Comparison of ENCODE assay signal across 8 mouse cellular contexts in genomic region chr4:106839964-106840611, GRCm38 (mm10). TPM values are rescaled to one million over a fixed set of nuclear protein-coding genes. Genes with fewer than 3 reads are reported as not detected.
A peak's percentile ranks its signal among the peaks of the same experiment; 100 is the strongest.
DNase-seq lines count a peak whose midpoint lies in the region; ATAC-seq and TF ChIP-seq lines count a peak whose summit lies in the region.

No protein-coding gene starts in this region.

- H3K9me3 ChIP-seq in embryonic facial prominence, embryonic 12.5 days = no peaks in the 10 kb centered on the region
- no peaks in the 10 kb centered on the region for H3K9me3 ChIP-seq in kidney, embryonic 15.5 days (replicated peaks)

- ATAC-seq in embryonic facial prominence, embryonic 12.5 days (ENCODE audit: insufficient number of reproducible peaks, insufficient read depth, low FRiP score, low TSS enrichment) = peak; percentile 57
- peak; percentile 57 for ATAC-seq in kidney, embryonic 15.5 days (replicated peaks; ENCODE audit: low FRiP score)

- peak overlapping the region; percentile 93 for H3K4me2 ChIP-seq in embryonic facial prominence, embryonic 12.5 days (replicated peaks)
- peak overlapping the region; percentile 100 for H3K4me2 ChIP-seq in kidney, embryonic 15.5 days
- peak overlapping the region; percentile 93 for H3K4me2 ChIP-seq in myocyte (ENCODE audit: low read depth)

- peak; percentile 62 for TF ChIP-seq POLR2A in myocyte (IDR thresholded peaks at IDR 0.05; ENCODE audit: insufficient read length, low read depth)

- H3K36me3 ChIP-seq in embryonic facial prominence, embryonic 12.5 days = no peaks in the 10 kb centered on the region
- H3K36me3 ChIP-seq in kidney, embryonic 15.5 days = no peaks in the 10 kb centered on the region
- no peaks in the 10 kb centered on the region for H3K36me3 ChIP-seq in myocyte (ENCODE audit: control insufficient read depth, insufficient read depth)

- H3K79me2 ChIP-seq in myocyte (ENCODE audit: control insufficient read depth, insufficient read depth) = no peaks in the 10 kb centered on the region

- peak overlapping the region; percentile 100 for H3K27ac ChIP-seq in embryonic facial prominence, embryonic 12.5 days
- H3K27ac ChIP-seq in kidney, embryonic 15.5 days = peak overlapping the region; percentile 98

- peak; percentile 82 for DNase-seq in 3T3-L1 (ENCODE audit: low read depth, low spot score)
- DNase-seq in adrenal gland, postnatal 25 days = peak; percentile 95
- DNase-seq in heart, adult 9 months (ENCODE audit: low spot score in 2 of 2) = peak; percentile 91 to 92
- peak; percentile 91 for DNase-seq in liver
- peak; percentile 88 to 95 for DNase-seq in spleen, postnatal 4 days (ENCODE audit: low spot score in 2 of 2)

- H3K4me3 ChIP-seq in embryonic facial prominence, embryonic 12.5 days = peak overlapping the region; percentile 46
- H3K4me3 ChIP-seq in kidney, embryonic 15.5 days (replicated peaks) = peak overlapping the region; percentile 61
- peak overlapping the region; percentile 62 for H3K4me3 ChIP-seq in myocyte

- H3K9ac ChIP-seq in embryonic facial prominence, embryonic 12.5 days = peak overlapping the region; percentile 71
- H3K9ac ChIP-seq in kidney, embryonic 15.5 days = peak overlapping the region; percentile 72

- H3K4me1 ChIP-seq in embryonic facial prominence, embryonic 12.5 days = peaks cover 57% of the 10 kb centered on the region
- peaks cover 65% of the 10 kb centered on the region for H3K4me1 ChIP-seq in kidney, embryonic 15.5 days

- H3K27me3 ChIP-seq in embryonic facial prominence, embryonic 12.5 days = no peaks in the 10 kb centered on the region
- H3K27me3 ChIP-seq in kidney, embryonic 15.5 days = peaks cover 4% of the 10 kb centered on the region; the same call in 1 of the 2 replicates
- no peaks in the 10 kb centered on the region for H3K27me3 ChIP-seq in myocyte (ENCODE audit: control insufficient read depth, insufficient read depth, insufficient read length)

- peak overlapping the region; percentile 22 for H3ac ChIP-seq in myocyte (ENCODE audit: control insufficient read depth, insufficient read length)

- under 1% methylated on average over 41 of the region's 51 CpGs for WGBS in embryonic facial prominence, embryonic 12.5 days
- under 1% methylated on average over 27 of the region's 51 CpGs for WGBS in kidney, embryonic 15.5 days

TF ChIP-seq in myocyte, 11 proteins besides CTCF, POLR2A, EP300 and RAD21:
- TF ChIP-seq TCF12 (IDR thresholded peaks at IDR 0.05; ENCODE audit: insufficient read depth, poor library complexity, severe bottlenecking) (no peak), USF1 (IDR thresholded peaks at IDR 0.05; ENCODE audit: low read depth) (no peak), MYOD1 (IDR thresholded peaks at IDR 0.05; ENCODE audit: control insufficient read depth in 1 of 3, insufficient read length in 2 of 3, low read depth in 2 of 3) (peak in 1 of 3 experiments; percentile 9), MAX (IDR thresholded peaks at IDR 0.05; ENCODE audit: low read depth) (no peak), POLR2AphosphoS2 (IDR thresholded peaks at IDR 0.05; ENCODE audit: insufficient read length, low read depth) (peak; percentile 34), E2F4 (IDR thresholded peaks at IDR 0.05; ENCODE audit: insufficient read depth) (no peak), REST (IDR thresholded peaks at IDR 0.05; ENCODE audit: insufficient read depth, insufficient read length) (no peak), MYOG (IDR thresholded peaks at IDR 0.05; ENCODE audit: control insufficient read depth in 1 of 3, insufficient read depth in 1 of 3, insufficient read length in 2 of 3, low read depth in 2 of 3) (peak in 1 of 3 experiments; percentile 20)

RNA-seq across cellular contexts. Expression of gene Acot11, which starts 35.3 kb away (rescaled TPM):
- 32.5 and 50.9 TPM in 2 replicates for total RNA-seq in adrenal gland, postnatal 25 days (2021)
- 1.9 and 3.0 TPM in 2 replicates for polyA plus RNA-seq in embryonic facial prominence, embryonic 12.5 days (2016; fragmentation: Nextera tagmentation; extraction: Ambion mirVana)
- 2.7 and 3.7 TPM in 2 replicates for polyA plus RNA-seq in kidney, embryonic 15.5 days (2015; fragmentation: Nextera tagmentation; extraction: Ambion mirVana)
- 1.9 TPM for polyA plus RNA-seq in myocyte (2012; fragmentation: generic; extraction: Trizol)

Comparison
In these comparisons a context has a peak if more than half of its experiments do, and no peak if none do; other contexts are left out.
1. Peak in every context shown above with its lines: DNase-seq, ATAC-seq, H3K4me3 ChIP-seq and H3K27ac ChIP-seq.